Mouse (Mus musculus): ENCODE results near the gene B3glct.

GRCm38 (mm10) chr5:149737210-149737609 is 59.2 kb downstream of the B3glct start:
- TF ChIP-seq POLR2A (IDR thresholded peaks at IDR 0.05; ENCODE audit: low read depth, low read length) (no peak), CTCF (IDR thresholded peaks at IDR 0.05; ENCODE audit: extremely low read depth, insufficient read length, insufficient replicate concordance, low read depth, low read length) (no peak)

Measured in small intestine, adult 2 months (tissue).